Mouse (Mus musculus) lung, postnatal 0 days (tissue): ENCODE data around the gene Ptpre.

Experiments used
- CTCF ChIP-seq: IDR thresholded peaks from 2 replicates; pipeline ENCODE4 v1.5.1; 2016; ENCODE audit warnings: antibody characterized with exemption, mild to moderate bottlenecking
- EP300 ChIP-seq: IDR thresholded peaks from 2 replicates; pipeline ENCODE4 v1.6.1; 2016; ENCODE audit warnings: antibody characterized with exemption, mild to moderate bottlenecking, control low read depth

- TF ChIP-seq CTCF (no peak), EP300 (no peak)
Observed at GRCm38 (mm10) chr7:135556663-135557402, 19.6 kb downstream of the Ptpre start.
